Mouse (Mus musculus) c-Kit-negative CD71-positive TER-119-positive erythroid progenitor cells, embryonic 14.5 days (primary cell): Measurements from ENCODE around the gene Vav1.
A peak's percentile ranks its signal among the peaks of the same experiment; 100 is the strongest.

Experiments
- DNase-seq: peaks from one replicate; pipeline ENCODE4 v3.0.0-alpha.2; 2013; ENCODE audit warnings: low read depth, low spot score

Gene Vav1

DNA sequence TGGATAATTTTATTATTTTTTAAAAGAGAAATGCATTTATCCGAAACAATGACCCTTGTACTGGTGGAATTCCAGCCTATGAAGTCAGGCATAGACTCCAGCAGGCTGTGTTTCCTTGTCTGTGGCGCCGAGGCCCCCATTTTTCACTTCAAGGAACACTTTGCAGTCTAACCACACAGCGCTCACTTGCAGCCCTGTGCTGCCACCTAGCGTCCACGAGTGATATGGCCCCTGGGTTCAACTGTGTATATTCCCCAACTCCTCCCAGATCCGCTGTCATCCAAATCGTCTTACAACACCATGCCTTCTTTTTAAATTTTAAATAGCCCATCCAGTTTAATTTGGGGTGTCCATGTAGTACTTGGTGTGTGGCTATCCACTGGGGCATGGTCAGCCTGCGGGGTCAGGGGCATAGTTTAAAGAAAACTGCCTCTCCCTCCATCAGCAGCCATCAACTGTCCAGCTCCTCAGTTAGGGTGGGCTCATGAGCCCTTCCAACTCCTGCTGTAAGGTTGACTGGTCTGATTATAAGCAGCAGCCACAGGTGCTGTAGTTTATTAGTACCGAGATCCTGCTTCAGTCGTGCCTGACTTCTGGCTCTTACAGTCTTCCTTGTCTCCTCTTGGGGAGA lies 56.9 kb downstream of the Vav1 start:
- DNase-seq, result peak; percentile 58

DNA sequence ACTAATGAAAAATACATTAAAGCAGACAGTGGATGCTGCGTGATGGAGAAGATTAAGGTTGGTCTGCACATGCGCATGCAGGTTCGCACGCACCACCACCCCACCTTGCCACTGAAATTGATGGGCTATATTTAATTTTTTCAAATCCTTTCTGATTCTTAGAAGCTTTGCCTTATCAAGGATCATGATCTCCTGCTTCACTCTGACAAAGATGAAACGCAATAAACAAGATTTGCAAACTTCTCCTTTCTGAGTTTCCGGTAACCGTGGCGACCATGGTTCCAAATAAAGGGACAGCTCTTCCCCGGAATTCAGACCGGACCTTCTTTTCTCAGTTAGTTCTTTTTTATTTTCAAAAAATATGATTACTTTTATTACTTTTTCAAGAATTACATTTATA lies 59.1 kb downstream of the Vav1 start:
- no peak for DNase-seq

GRCm38 (mm10) chr17:57339298-57339697 lies 60.4 kb downstream of the Vav1 start:
- no peak for DNase-seq

- no peak for DNase-seq
These were observed 62.7 kb downstream of the Vav1 start for GRCm38 (mm10) chr17:57341568-57341967.

- DNase-seq, result no peak
These were observed 65.3 kb downstream of the Vav1 start for GRCm38 (mm10) chr17:57344029-57344707.

DNA sequence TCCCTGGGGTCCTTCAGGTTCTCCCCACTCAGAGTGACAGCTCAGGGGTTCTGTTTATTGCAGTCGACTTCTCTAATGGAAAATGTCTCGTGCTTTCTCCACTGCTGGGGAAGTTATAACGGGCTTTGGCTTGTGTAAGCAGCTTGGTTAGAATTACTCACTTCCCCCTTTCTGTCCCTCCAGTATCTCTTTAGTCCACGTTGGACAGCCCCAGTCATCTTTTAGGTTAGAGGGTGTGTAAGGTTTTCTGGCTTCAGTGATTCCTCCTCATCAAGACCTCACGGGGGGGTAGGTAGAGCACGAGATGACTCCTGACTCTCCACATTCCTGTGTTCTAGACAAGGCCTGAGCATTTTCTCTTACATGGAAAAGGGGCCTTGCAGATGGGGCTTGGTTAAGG lies 68.1 kb downstream of the Vav1 start:
- DNase-seq, result no peak

GRCm38 (mm10) chr17:57347781-57348180 lies 68.9 kb downstream of the Vav1 start:
- DNase-seq, result no peak

GRCm38 (mm10) chr17:57349067-57349466 lies 70.2 kb downstream of the Vav1 start:
- DNase-seq, result no peak

DNA sequence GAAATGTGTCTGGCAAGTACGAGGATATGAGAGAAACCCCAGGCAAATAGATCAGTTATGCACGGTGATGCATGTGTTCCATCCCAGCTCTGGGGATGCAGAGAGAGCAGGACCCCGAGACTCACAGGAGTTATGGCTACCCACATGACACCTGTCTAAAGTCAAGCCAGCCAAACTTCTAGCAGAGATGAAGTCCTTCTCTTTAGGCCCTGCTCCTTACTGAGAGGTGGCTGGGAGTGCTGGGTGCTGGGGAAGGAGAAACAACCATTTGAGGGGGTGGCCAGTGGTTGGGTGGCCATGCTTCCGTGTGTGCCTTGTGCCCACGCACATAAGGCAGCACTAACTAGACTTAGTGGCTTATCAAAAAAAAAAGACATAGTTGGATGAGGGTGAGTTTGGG lies 71.3 kb downstream of the Vav1 start:
- no peak for DNase-seq

DNA sequence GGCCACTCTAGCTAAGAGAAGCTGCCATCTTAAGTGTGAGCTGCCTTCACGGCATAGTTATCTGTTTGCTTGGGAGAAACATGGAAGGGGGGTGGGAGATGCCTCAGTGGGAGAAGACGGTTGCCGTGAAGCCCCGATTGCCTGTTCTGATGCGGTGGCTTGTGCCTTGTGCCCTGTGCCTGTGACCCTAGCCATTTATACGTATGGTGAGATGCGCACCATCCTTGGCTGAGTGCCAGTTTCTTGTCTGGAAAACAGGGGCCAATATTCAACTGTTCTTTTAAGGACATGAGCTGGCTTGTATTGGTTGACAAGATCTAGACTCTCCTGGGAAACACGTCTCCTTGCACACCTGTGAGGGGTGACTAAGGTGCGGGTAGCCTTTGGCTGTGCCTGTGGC lies 72.2 kb downstream of the Vav1 start:
- no peak for DNase-seq

DNA sequence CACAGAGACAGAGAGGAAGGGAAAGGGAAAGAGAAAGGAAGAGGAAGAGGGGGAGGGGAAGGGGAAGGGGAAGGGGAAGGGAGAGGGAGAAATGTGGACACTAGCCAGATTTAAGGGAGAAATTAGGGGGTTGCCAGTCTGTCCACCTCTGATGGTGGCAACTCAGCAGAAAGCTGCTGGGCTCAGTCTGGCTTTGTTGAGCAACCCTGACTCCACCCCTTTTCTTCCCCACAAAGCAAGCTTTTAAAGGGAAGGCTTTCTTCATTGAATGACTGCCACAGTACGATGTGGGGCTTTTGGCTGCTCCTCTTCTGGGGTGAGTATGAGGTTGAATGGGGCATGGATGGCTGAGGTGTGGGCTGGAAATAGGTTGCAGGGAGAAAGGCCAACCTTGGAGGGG lies 79.5 kb downstream of the Vav1 start, which contains the start of gene Adgre1:
Gene Adgre1, plus strand, starts transcription at position 251 of the 400 bp plus-strand sequence.
- DNase-seq, result no peak

GRCm38 (mm10) chr17:57359485-57360241 lies 80.8 kb downstream of the Vav1 start:
- no peak for DNase-seq
